Mouse (Mus musculus) ES-CJ7 (cell line): ENCODE measurements around the gene Ovol1.

Source experiments
- DNase-seq: peaks from one replicate; pipeline ENCODE4 v3.0.0; 2011; ENCODE audit warnings: low read depth, low spot score

Ovol1 gene

DNA sequence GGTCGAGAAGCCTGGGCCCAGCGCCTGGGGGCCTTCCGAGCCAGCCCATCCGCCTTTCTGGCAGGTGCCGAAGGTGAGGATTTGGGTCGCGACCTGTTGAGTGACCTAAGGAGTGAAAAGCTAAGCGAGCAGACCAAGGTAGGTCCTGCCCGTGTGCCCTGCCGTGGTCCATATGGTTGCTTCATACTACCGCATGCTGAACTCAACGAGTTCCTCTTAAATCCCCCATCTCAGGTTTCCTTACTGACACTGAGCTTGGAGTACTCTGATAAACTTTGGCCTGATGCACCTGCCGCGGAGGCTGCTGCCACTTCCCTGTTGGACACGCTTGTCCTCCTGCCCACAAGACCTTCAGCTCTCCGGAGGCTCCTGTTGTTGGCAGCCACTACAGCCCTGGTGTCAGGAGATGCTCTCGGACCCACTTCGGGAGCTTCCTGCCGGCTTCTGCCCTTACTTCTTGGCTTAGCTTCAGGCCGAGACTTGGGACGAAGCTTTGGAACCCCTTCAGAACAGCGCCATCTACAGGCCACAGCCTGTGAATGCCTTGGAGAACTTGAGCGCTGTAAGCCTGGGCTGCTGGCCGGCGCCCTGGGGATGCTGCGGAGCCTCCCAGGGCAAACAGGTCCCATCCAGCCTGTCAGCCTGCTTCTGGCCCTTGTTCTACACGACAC is 8.2 kb upstream of the Ovol1 start:
- DNase-seq = peak; percentile 93

DNA sequence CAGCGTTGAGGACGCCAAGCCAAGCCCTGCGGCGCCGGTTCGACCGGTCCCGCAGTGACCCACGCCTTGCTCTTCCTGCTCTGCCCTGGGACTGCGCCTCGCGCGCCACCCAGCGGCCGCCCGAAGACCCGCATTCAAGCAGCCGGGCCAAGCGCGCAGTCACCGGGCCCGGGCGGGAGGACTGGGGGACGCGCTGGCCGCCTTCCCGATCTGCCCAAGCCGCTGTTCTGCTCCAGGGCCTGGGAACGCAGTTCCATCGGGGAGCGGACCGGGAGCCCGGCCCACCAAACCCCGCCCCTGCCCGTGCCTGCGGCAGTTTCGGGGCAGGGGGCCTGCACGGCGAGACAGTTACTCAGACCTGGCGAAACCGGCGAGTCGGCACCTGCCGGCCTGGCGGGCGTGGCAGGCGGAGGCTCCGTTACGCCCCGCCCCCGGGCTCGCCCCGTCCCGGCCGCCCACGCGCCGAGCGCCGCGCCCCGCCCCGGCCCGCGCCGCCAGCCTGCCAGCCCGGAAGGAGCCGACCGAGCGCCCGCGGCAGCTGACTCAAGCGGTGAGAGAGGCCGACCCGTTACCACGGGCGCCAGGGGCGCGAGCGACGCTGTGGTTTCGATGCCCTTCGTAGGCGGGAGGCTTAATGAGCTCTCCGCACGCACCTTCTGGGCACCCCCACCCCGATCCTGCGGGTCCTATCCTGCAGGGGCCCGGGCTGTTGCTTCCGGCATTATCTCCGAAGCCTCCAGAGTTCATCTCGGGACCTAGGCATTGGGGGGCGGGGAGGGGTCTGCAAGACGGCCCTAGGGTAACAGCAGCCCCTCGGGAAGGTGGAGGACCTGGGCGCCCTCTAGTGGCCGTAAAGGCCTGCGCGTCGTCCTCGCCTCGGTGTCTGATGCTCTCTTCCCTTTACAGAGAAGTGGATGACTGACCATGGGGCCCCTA is 7.4 kb upstream of the Ovol1 start, which contains the start of gene Ap5b1:
TSS of gene Ap5b1 (plus strand) at position 492 of the 936 bp plus-strand sequence.
- DNase-seq = peak; percentile 88

DNA sequence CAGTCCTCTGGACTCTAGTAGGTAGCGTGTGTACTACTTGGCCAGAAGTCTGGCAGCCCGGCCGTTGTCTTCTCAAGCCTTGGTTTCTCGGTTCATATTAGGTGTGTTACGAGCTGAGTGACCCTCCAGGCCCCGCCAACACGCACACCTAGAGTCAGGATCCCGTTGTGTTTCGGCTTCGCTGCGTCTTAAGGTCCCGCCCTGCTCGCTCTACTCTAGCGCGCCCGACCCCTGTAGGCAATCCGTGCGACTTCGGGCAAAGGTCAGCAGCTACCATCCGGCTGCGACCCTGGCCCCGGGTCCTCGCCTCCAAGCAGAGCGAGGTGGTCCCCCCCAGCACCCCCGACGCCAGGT is 6.7 kb upstream of the Ovol1 start:
- peak; percentile 63 for DNase-seq

DNA sequence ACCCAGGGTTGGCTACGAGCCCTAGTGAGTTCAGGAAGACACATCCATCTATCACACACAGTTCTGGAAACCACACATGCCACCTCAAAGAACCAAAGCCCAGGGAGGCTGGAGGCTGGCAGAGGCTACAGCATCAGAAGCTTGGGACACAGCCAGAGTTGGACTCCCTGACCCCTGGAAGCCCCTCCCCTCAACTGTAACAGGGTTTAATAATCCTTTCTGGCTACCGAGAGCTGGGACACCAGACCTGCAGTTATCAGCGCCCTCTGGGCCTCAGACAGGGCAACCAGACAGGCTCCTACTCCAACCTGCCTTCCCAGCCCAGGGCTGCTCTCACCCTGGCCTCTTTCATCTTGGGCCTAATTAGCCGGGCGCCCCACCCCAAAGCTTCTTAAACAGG is 5.9 kb upstream of the Ovol1 start:
- no peak for DNase-seq

DNA sequence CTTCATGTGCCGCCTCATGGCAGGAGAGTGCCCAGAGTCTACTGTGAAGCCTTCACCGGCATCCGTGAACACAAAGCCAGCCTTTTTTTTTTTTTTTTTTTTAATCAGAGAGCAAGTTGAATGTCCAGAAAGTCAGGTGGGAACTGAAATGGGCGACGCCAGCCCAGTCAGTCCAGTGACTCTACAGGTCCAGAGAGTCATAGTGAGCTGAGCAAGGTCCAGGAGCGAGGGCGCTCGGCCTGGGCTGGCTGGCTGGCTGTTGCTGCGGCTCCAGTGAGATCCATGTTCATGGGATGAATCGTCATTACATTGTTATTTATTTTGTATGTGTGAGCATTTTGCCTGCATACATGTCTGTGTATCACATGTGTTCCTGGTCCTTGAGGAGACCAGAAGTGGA is 2.3 kb upstream of the Ovol1 start:
- DNase-seq = no peak

DNA sequence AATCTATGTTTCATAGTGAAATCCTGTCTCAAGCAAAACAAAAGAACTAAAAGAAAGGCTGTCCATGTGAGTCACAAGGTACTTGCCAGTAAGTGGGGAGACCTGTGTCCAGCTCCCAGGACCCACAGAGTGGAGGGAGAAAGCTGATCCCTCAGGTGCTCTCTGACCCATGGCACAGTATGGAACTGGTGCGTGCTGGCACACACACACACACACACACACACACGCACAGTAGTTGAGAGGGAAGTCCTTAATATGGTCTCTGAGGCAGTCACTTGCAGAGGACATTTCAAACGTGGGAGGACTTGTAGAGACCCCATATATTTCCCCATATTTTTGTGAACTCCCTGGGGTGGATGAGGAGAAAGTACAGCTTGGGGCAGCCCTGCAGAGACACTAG is 1.4 kb upstream of the Ovol1 start:
- no peak for DNase-seq

DNA sequence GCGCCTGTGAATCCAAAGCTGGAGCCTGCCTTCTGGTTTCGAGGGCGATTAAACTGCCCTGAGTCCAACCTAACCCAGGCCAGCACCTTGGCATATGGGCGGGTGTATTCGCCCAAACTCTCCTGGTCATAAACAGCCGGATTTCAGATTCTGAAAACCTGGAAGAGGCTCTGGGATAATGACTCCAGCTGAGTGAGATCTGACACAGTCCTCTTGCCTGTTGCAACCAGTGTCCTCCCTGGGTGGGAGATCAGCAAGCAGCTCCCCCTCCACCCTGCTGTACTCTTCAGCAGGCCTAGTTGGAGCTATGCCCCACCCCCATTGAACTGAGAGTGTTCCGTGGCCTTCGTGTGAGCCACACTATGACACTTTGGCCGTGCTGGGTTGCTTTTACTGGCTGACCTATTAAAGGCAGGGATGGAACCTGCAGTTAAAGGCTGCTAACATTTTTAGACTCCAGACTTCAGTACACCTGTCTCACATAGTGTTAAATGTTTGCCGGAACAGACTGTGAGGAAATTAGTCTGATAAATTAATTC is 875 bp upstream of the Ovol1 start:
- DNase-seq = no peak

DNA sequence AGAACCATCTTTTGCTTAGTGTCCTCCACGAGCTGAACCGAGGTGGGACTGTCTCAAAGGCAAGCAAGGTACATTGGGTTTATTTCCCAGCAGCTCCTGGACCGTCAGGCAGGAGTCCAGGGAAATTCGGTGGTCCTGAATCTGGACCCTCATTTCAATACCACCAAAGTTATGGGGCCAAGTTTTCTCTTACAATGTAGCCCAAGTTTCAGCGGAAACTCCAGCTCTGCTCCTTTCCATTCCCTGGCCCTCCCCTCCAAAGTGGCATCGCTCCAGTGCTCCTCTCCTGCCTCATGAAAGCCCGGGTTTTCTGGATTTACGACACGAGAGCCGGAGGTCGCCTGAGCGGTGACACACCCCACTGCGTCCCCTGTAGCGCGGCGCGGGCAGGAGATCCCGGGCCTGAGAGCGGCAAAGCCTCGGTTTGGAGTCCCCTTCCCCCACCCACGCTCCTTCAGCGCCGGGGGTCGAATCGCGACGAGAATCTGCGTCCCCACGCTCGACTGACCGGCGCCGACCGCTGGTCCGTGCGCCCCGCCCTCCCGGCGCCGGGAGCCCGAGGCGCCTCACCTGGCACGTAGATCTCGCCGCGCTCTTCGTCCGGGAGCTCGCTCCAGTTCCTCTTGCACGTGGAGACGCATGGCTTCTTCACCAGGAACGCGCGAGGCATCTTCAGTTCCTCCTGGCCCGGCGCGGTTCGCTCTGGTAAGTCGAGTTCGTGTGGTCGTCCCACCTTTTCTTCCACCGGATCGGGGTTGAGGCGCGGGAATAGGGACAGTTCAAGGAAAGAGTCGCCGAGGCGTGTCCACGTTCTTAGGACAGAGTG is 602 bp downstream of the Ovol1 start:
- DNase-seq = no peak

DNA sequence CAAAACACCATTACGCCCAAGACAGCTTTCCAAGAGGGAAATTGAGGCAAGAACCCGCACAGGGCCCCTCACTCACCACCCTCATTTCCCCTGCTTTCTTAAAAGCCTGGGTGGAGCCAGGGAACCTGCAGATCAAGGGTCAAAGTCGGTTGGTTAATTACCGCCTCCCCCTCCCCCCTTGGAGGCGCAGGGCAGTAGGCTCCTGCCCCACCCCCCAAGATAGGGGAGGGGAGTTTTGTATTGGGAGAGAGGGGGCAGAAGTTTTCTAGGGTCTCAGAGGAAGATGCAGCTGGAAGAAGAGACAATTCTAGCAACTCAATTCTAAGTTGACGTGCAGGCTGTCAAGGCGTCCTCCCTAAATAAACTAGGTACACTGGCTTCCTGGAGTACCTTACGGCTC is 1.2 kb downstream of the Ovol1 start:
- no peak for DNase-seq

DNA sequence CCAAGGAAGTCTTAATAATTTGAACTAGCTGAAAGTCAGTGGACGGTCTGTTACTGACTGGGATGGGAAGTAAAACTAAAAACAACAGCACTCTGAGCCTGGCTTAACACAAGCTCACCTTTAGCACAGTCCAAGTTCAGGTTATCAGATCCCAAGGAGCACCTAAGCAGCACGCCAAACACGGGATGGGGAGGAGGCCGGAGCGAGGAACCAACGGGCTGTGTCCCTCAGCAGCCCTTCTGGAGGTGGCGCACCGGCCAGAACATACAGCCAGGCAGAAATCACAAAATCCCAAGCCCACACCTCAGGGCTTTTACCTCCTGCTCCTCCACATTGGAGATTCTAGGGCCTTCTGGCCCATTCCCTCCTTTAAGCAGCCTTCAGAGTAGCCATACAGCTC is 1.7 kb downstream of the Ovol1 start:
- no peak for DNase-seq

DNA sequence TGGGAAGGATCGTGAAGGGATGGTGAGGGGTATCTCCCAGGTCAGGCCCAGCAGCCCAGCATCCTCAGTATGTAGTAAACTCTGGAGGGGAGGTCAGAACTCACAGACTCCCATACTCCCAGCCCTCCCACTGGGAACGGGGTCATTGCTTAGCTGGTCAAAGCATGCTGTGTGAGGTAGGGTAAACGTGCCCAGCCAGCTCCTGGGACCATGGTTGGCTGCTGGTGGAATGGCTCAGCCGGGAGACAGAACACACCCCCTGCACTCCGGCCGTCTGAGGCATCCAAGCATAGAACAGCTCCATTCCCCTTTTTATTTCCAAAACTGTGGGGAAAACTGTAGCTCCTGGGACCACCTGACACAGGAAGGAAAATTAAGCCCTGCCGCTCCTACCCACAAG is 2.3 kb downstream of the Ovol1 start:
- no peak for DNase-seq

DNA sequence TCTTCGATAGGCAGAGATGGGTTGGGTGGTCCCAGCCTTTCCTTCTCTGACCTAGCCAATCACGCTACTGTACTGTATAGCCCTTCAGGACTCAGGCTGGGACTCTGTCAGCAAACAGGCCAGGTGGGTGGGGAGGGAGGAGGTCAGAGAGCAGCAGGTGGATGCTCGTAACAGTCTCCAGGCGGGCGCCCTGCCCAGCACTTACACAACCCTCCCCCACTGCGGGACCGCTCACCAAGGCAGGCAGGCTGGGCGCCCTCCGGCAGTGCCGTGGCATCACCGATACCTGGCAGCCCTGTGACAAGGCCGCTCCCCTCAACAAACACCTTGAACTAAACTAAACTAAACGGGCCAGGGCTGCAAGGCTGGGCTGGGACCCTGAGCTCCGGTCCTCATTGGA is 6.2 kb downstream of the Ovol1 start:
- DNase-seq = no peak

DNA sequence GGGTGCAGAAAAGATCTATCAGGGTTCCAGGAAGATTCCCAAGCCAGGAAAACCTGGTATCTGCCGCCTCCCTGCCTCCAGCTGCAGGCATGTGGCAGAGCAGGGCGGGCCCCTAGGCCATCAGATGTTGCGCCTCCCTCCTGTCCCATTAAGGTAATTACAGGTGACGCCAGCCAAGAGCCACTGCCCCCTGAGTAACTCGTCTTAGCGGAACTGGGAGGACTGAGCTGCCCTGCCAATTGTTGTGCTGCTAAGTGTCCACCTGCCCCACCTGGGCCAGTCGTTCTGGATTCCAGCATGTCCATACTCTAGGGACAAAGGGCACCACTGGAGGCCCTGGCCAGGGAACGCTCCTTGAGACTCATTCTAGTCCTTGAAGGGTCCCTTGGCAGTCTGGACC is 6.6 kb downstream of the Ovol1 start:
- no peak for DNase-seq

DNA sequence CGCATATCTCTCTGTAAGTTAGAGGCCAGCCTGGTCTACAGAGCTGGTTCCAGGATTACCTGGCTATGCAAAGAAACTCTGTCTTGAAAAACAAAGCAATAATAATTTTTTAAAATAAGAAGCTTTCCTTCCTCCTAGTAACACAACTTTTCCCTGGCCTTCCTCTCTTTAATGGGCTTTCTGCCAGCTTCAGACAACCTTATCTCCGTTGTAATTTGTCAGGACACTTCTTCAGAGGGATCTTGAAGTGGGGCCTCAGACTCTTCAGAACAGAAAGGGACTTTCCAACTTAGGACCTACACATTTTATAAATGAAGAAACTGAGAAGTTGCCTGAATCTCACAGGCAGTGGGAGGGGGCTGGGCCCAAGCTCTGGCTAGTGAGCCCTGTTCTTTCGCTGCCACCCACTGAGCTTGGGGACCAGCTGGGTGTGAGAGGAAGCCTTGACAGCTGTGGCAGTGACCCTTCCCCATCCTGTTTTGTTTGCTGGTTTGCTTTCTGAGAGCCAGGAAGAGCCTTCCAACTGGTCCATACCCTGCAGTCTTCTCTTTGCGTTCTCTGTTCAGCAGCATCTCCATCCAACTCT is 12.9 kb downstream of the Ovol1 start:
- no peak for DNase-seq

DNA sequence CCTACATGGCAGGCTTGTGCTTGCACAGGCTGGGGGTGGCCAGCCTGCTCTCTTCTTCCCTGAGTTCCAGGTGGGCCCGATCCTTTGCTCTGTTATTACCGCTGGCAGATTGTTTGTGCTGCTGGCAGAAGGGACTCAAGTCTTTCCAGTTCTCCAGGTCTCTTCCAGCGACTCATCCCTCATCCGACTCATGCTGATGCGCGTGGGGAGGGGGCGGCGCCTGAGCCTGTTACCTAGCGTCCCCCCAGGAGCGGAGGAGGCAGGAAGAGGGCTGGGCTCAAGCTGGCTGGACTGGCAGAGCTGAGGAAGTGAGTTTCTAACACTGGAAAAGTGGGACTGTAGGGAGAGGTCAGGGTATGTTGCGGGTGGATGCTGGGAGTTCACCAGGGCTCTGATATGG is 16.4 kb downstream of the Ovol1 start:
- DNase-seq = no peak

DNA sequence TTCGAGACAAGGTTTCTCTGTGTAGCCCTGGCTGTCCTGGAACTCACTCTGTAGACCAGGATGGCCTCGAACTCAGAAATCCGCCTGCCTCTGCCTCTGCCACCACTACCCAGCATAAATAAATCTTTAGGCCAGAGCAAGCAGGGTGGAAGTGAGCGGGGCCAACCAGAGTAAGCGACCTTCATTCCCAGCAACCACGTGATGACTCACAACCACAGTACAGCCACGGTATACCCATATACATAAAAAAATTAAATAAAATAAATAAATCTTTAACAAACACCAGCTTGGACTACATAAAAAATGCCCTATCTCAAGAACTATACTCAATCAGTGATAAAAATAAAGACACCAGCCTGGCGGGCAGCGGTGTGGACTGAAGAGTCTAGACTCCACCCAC is 17.1 kb downstream of the Ovol1 start:
- DNase-seq = no peak

DNA sequence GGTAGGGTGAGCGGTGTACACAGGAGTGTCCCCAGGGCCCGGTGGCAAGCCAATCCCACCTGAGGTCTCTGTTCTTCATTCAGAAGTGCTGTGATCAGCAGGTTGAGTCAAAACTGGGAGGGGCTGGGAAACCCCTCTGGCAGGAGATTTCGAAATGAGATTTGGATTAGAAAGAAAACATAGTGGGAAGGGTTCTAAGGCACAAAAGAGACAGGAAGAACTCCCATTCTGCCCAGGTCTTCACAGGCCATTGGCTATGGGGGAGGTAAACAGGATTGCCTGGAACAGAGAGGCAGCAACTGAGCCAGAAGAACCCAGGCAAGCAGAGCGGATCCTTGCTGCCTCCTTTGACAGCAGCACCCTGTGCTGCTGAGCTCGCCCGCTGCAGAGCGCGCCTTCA is 21.7 kb downstream of the Ovol1 start:
- DNase-seq = no peak

DNA sequence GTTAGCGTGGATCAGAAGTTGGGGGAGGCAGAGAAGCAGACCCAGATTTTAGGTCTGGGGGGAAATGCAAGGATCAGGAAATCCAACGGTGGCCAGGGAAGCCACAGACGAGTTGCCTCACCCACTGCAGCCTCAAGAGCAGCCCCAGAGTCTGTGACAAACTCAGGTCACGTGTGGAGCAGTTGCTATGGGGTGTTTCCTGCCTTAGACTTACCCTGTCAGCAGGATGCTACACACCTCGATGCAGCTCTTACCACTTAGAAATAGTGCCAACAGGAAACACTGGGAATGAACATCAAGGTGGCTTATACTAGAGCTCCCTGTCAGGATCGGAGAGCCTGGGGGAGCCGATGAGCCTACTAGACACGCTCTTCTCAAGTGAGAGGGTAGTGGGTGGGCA is 27.9 kb downstream of the Ovol1 start:
- no peak for DNase-seq

DNA sequence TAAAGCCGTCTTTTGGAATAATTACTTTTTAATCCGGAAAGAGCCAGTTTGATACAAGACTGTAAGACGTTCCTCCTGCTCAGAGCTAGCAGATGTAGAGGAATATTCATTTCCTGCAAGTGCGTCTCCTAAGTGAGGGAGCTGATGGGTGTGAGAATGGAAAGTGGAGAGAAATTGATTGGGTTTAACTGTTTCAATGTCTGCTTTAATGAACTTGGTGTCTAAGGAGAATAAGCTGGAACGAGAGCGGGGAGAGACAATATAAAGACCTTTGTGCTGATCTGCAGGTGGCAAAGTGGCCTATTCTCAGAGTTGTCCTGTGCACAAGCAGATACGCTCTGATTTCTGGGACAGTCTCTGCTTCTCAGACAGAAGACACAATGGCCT is 30.3 kb downstream of the Ovol1 start:
- DNase-seq = no peak

DNA sequence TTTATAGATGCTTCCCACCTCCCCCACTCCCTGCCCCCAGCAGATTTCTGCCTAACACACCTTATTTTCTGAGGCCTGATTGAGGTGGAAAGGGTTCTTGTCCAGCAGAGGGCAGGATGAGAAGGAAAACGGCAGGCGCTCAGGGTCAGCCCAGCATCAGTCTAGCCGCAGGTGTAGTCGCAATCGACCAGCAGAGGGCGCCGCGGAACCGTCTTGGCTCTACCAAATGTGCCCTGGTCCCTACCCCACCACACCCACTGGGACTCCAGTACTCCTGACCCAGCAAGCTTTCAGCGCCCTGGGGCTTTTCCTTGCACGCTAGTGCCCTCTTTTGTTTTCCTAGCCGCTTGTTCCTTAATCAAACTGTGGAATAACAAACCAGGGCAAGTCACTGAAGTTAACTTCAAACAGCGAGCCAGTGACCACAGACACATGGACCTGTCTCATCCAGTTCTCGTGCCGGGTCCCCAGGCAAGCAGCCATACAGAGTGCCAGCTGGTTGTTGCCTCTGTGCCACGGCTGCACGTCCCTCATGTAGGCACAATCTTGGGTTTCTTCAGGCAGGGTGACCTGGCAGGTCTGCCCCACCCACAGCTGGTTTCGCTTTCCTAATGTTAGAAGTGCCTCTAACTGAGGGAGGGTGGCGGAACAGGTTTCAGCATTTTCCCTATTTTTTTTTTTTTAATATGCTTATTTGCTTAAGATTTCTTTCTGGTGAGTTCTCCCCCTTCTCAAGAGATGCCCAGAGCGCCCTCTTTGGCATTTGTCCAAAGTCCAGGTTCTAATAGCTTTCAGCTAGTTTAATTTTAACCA is 30.9 kb downstream of the Ovol1 start:
- peak; percentile 96 for DNase-seq

DNA sequence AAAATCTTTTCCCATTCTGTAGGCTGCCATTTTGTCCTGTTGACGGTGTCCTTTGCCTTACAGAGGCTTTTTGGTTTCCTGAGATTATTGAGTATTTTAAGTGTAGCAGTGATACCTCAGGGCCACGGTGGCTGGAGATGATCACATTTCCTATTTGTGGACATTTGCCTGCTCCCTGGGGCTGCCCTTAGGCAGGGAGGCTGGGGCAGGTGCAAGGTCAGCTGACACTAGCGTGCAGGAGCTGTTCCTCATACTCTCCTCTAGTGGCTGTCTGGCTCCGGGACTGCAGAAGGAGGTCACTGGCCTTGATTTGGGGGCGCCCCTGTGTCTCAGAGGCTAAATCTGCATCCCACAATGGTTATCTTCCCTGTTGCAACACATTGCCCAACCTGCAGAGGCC is 35.2 kb downstream of the Ovol1 start:
- DNase-seq = no peak
